Comparison of ENCODE assay signal across 1 mouse cellular context in the genomic region with DNA sequence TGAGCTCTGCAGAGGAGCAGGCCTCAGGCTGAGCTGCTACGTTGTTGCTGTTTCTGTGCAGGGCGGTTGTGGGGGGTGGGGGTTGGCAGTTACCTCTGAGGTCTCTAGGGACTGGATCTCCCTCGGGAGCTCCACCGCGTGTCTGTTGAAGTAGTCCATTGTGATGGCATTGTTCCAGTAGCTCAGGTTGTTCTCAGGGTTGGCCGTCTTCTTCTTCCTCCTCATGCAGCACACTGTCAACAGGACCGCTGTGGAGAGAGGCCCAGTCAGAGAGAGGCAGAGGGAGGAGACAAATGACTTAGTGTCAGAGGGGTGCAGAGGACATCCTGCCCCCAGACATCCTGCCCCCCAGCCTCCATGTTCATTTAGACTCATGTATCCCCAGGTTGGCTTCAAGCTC.
TF ChIP-seq lines count a peak whose summit lies in the region.

No protein-coding gene starts in this region.

TF ChIP-seq in CH12.LX, 34 proteins besides CTCF, POLR2A, EP300 and RAD21 (continued from another document):
- TF ChIP-seq KAT2A (IDR thresholded peaks at IDR 0.05; ENCODE audit: insufficient replicate concordance, low read length), result peak; percentile 60; the same call in 1 of the 2 replicates
- no peak for TF ChIP-seq MEF2A (IDR thresholded peaks at IDR 0.05; ENCODE audit: borderline replicate concordance, low read depth, low read length)
- no peak for TF ChIP-seq PAX5 (IDR thresholded peaks at IDR 0.05; ENCODE audit: low read length)
- TF ChIP-seq JUN (IDR thresholded peaks at IDR 0.05; ENCODE audit: insufficient read depth, low read depth, low read length), result no peak
